Mouse (Mus musculus) limb, embryonic 14.5 days (tissue): ENCODE measurements around the gene Tnr. TPM values are rescaled to one million over a fixed set of nuclear protein-coding genes. Genes with fewer than 3 reads are reported as not detected.

Experiments
- ATAC-seq: fragments of 200-750 bp; cut with Nextera tagmentation; 2 replicates; pipeline ENCODE4 v1.8.0; 2017; ENCODE audit warnings: low read depth, moderate number of reproducible peaks, moderate TSS enrichment; ENCODE audit not compliant: low FRiP score
- DNase-seq: peaks from one replicate; pipeline ENCODE4 v3.0.0-alpha.2; 2015; ENCODE audit warnings: low spot score
- H3K27ac ChIP-seq: fragments of 300-500 bp; sonication (generic); replicated peaks from 2 replicates; pipeline ENCODE4 v1.5.1; 2014; ENCODE audit warnings: low read depth, mild to moderate bottlenecking, low read length, moderate library complexity, mixed read lengths
- H3K27me3 ChIP-seq: fragments of 300-500 bp; sonication (generic); 2 replicates; pipeline ENCODE4 v1.6.1; 2014; ENCODE audit warnings: low read length, mixed read lengths; ENCODE audit not compliant: control insufficient read depth, insufficient read depth
- H3K36me3 ChIP-seq: fragments of 300-500 bp; sonication (generic); 2 replicates; pipeline ENCODE4 v1.6.1; 2014; ENCODE audit warnings: mild to moderate bottlenecking, low read length, moderate library complexity, mixed read lengths; ENCODE audit not compliant: control insufficient read depth, insufficient read depth
- H3K4me1 ChIP-seq: fragments of 300-500 bp; sonication (generic); 2 replicates; pipeline ENCODE4 v1.6.1; 2014; ENCODE audit warnings: antibody characterized with exemption, low read length, mixed read lengths; ENCODE audit not compliant: control insufficient read depth, insufficient read depth
- H3K4me2 ChIP-seq: fragments of 300-500 bp; sonication (generic); replicated peaks from 2 replicates; pipeline ENCODE4 v1.6.1; 2014; ENCODE audit warnings: low read depth, mild to moderate bottlenecking, low read length, moderate library complexity; ENCODE audit not compliant: severe bottlenecking
- H3K4me3 ChIP-seq: fragments of 300-500 bp; sonication (generic); replicated peaks from 2 replicates; pipeline ENCODE4 v1.5.1; 2014; ENCODE audit warnings: low read length
- H3K9ac ChIP-seq: fragments of 300-500 bp; sonication (generic); 2 replicates; pipeline ENCODE4 v1.6.1; 2014; ENCODE audit warnings: mild to moderate bottlenecking, low read depth, low read length, moderate library complexity; ENCODE audit not compliant: severe bottlenecking
- H3K9me3 ChIP-seq: fragments of 300-500 bp; sonication (generic); 2 replicates; pipeline ENCODE4 v1.6.1; 2016; ENCODE audit warnings: low read length; ENCODE audit not compliant: control insufficient read depth
- POLR2A ChIP-seq: fragments of 200-500 bp; IDR thresholded peaks from 2 replicates; pipeline ENCODE4 v1.8.0; 2012; ENCODE audit warnings: inconsistent platforms, mild to moderate bottlenecking, moderate library complexity, borderline replicate concordance; ENCODE audit not compliant: insufficient read depth, insufficient read length; ENCODE audit errors: extremely low read depth
- WGBS: fragments of 180-500 bp; shearing (Covaris S2); extraction: QIAGEN DNeasy Blood & Tissue Kit; methylation state at CpG from one replicate; pipeline ENCODE4 v1.1.7; 2014; 5-methylcytosine and 5-hydroxymethylcytosine counted together
- polyA plus RNA-seq, 2 experiments: library from polyadenylated mRNA; depleted of rRNA in 1 of 2; stranded (reverse) in 1 of 2; unstranded in 1 of 2; fragments of >200 nt; fragmentation: Nextera tagmentation in 1 of 2; extraction: Ambion mirVana in 1 of 2; gene quantifications; 2 replicates each; pipeline versions ENCODE4 v1.2.1 to v1.2.3; 2012 to 2014

Gene Tnr
- polyA plus RNA-seq, 2 experiments: 0.03 to 0.15 TPM

GRCm38 (mm10) chr1:159524051-159524549 is 531 bp downstream of the Tnr start:
- DNase-seq: peak; percentile 89
- ATAC-seq: peak; percentile 78
- no peak overlapping the region for H3K9ac ChIP-seq
- no peaks in the 10 kb centered on the region for H3K4me1 ChIP-seq
- under 1% methylated on average over 18 of the region's 18 CpGs for WGBS
- no peak overlapping the region; the same call in 1 of the 2 replicates for H3K4me2 ChIP-seq
- H3K27me3 ChIP-seq: 0 out of 2 replicates have a peak, but pooled peaks cover 10% of the 10 kb centered on the region
- no peak overlapping the region for H3K4me3 ChIP-seq
- TF ChIP-seq POLR2A: no peak
- H3K9me3 ChIP-seq: no peaks in the 10 kb centered on the region
- no peak overlapping the region for H3K27ac ChIP-seq
- H3K36me3 ChIP-seq: no peaks in the 10 kb centered on the region

GRCm38 (mm10) chr1:159532841-159533569 is 9.4 kb downstream of the Tnr start:
- no peak for TF ChIP-seq POLR2A
- no peak overlapping the region for H3K4me3 ChIP-seq
- H3K27ac ChIP-seq: no peak overlapping the region
- DNase-seq (no peak), ATAC-seq (no peak)
- no peaks in the 10 kb centered on the region for H3K4me1 ChIP-seq
- 26% methylated on average over 4 of the region's 4 CpGs for WGBS
- H3K4me2 ChIP-seq: no peak overlapping the region
- H3K9ac ChIP-seq: no peak overlapping the region
- H3K36me3 ChIP-seq: no peaks in the 10 kb centered on the region
- H3K9me3 ChIP-seq: no peaks in the 10 kb centered on the region
- no peaks in the 10 kb centered on the region for H3K27me3 ChIP-seq

- DNase-seq (no peak), ATAC-seq (no peak)
- no peak for TF ChIP-seq POLR2A
- Histone ChIP-seq H3K4me1 (no peaks in the 10 kb centered on the region), H3K27ac (no peak overlapping the region), H3K36me3 (no peaks in the 10 kb centered on the region), H3K9me3 (no peaks in the 10 kb centered on the region), H3K27me3 (no peaks in the 10 kb centered on the region), H3K4me3 (no peak overlapping the region), H3K4me2 (no peak overlapping the region), H3K9ac (no peak overlapping the region)
- WGBS: 19% methylated on average over 4 of the region's 4 CpGs
These were observed 12.0 kb downstream of the Tnr start for GRCm38 (mm10) chr1:159535582-159535981.

- Histone ChIP-seq H3K9ac (no peak overlapping the region), H3K4me1 (no peaks in the 10 kb centered on the region), H3K36me3 (no peaks in the 10 kb centered on the region), H3K27me3 (no peaks in the 10 kb centered on the region), H3K4me3 (no peak overlapping the region), H3K27ac (no peak overlapping the region), H3K4me2 (no peak overlapping the region), H3K9me3 (no peaks in the 10 kb centered on the region)
- no peak for DNase-seq
- TF ChIP-seq POLR2A: no peak
- no peak for ATAC-seq
These were observed 14.0 kb downstream of the Tnr start for GRCm38 (mm10) chr1:159537541-159537940.

GRCm38 (mm10) chr1:159538076-159538475 is 14.5 kb downstream of the Tnr start:
- DNase-seq (no peak), ATAC-seq (no peak)
- Histone ChIP-seq H3K36me3 (no peaks in the 10 kb centered on the region), H3K9ac (no peak overlapping the region), H3K4me3 (no peak overlapping the region), H3K9me3 (no peaks in the 10 kb centered on the region), H3K27ac (no peak overlapping the region), H3K27me3 (no peaks in the 10 kb centered on the region), H3K4me1 (no peaks in the 10 kb centered on the region), H3K4me2 (no peak overlapping the region)
- WGBS: 39% methylated on average over 7 of the region's 7 CpGs
- no peak for TF ChIP-seq POLR2A
